Mouse (Mus musculus): ENCODE data around the gene Mfsd2a. TPM values are rescaled to one million over a fixed set of nuclear protein-coding genes. Genes with fewer than 3 reads are reported as not detected.
"Not testable (repeated sequence)": the region's sequence is repeated elsewhere in the genome, so short reads cannot be mapped to it uniquely, and the experiment has no call there.

The Mfsd2a gene
- not detected in 2 replicates for total RNA-seq (2015; ENCODE audit: low replicate concordance)
- not detected in 2 replicates for total RNA-seq (2017; ENCODE audit: low replicate concordance)

DNA sequence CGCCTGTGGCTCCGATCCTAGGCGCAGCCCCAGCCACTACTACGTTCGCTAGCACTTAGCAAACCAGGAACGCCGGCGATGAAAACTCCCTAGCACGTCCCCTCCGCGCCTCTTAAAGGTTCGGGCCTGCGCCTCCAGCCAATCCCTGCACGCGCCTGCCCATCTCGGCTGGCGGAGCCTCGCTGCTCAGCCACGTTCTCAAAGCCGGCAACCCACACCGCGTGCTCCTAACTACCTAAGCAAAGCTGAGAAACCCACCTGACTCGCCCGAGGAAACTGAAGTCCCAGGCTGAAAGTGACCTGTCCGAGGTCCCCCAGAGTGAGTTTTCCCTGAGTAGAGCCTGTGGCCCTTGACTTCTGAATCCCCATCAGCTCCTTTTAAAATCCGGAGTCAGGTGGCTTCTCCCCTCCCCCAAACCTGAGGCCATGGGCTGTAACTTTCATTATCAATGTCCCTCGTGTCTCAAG is at the start of gene Mfsd2a:
Mfsd2a (minus strand) TSS at position 89 of the 468 bp plus-strand sequence.
- ATAC-seq (replicated peaks; ENCODE audit: low FRiP score, poor library complexity, severe bottlenecking), result no peak

DNA sequence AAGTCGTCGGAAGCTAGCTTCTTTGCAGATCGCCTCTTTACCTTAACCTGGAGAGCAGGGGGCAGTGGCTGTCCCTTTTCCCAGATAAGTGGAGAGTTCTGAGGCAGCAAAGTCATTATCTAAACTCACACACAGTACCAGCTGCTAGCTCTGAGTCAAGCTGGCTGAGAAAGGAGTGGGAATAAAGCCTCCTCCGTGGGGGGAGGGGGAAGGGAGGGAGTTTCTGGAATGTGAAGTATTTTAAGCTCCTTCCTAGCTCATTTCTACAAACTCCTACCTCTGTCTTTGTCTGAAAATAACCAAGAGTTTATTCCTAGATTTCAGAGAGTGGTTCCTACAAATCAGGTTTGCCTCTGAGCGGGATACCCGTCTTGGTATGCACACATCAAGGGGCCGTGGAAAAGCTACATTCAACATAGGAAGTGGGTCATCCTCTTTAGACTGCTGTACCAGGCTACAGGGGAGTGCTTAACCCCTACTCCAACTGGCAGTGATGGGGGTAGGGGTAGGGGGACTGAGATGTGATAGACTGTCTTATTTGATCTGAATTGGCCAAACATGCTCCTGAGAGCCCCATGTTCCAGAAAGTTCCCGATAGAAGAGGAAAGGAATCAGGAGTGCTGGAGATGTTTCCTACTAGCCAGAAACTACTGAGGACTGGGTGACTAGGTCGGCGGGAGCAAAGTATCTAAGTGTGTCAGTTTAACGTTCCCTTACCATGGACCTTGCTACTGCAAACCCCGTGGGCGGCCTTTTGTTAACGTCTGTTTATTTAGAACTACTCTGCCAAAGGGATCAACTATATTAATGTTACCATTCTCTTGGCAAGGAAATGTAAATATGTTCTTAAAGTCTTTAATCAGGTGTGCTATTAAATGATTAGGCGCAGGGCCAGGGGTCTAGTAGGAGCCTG is 44.3 kb upstream of the Mfsd2a start:
- no peak for ATAC-seq (replicated peaks; ENCODE audit: low FRiP score, poor library complexity, severe bottlenecking)

DNA sequence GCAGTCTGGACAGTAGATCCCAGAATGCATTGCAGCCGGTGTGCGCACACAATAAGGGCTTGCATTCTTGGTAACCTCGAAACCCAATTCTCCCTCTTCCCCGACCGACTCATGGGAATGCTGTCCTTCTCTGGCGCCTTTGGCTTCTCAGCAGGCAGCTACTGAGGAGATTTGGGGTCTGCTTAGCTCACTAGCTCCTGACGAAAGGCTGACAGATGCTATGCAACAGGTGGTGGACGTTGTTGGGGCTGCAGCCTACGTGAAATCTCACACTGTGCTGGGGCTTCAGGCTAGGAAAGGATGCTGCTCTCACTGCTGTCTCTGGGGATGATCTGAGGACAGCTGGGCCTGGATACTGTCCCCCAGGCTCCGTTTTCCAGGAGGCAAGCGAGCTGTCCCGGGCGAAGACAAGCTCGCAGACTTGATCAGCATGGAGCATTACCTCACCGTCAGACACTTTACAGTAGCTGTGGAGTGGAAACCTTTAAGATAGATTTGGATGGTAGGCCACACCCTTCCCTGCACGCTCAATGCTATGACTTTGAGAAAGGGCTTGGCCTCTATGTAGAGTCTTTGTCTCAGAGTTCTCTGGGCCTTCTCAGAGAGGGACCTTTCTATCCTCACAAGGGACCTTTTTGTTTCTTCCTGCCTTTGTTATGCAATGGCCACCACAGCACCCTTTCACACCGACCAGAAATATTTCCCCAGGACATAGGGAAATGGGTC is 39.8 kb upstream of the Mfsd2a start:
- ATAC-seq (replicated peaks; ENCODE audit: low FRiP score, poor library complexity, severe bottlenecking), result no peak

DNA sequence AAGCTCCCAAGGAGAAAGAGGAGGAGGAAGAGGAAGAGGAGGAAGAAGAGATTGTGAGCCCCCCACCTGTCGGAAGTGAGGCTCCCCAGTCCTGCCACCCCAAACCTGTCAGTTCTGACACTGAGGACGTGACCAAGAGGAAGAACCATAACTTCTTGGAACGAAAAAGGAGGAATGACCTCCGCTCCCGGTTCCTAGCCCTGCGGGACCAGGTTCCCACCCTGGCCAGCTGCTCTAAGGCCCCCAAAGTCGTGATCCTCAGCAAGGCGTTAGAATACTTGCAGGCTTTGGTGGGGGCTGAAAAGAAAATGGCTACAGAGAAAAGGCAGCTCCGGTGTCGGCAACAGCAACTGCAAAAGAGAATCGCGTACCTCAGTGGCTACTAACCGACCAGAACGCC is 39.1 kb upstream of the Mfsd2a start:
- ATAC-seq (replicated peaks; ENCODE audit: low FRiP score, poor library complexity, severe bottlenecking), result no peak

DNA sequence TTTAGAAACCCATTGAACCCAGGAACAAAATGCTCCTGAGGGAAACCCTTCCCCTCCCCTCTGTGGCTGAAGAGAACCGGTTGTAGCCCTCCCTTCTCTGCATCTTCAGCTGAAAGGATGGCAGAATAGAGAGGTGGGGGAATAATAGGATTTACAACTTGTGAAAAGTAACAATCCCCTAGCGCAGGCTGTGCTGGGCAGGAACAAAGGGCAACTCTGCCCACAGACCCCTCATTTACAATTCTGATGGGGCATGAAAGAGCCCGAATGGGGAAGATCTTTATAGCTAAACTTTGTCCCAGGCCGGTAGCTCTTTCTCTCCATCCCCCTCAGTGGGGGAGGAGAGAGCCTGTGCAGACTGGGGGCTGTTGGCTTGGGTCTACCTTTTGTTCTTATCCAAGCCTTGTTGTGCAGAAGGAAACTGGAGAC is 38.3 kb upstream of the Mfsd2a start:
- ATAC-seq (replicated peaks; ENCODE audit: low FRiP score, poor library complexity, severe bottlenecking), result no peak

GRCm38 (mm10) chr4:122998537-122999262 is 37.7 kb upstream of the Mfsd2a start:
- no peak for ATAC-seq (replicated peaks; ENCODE audit: low FRiP score, poor library complexity, severe bottlenecking)

DNA sequence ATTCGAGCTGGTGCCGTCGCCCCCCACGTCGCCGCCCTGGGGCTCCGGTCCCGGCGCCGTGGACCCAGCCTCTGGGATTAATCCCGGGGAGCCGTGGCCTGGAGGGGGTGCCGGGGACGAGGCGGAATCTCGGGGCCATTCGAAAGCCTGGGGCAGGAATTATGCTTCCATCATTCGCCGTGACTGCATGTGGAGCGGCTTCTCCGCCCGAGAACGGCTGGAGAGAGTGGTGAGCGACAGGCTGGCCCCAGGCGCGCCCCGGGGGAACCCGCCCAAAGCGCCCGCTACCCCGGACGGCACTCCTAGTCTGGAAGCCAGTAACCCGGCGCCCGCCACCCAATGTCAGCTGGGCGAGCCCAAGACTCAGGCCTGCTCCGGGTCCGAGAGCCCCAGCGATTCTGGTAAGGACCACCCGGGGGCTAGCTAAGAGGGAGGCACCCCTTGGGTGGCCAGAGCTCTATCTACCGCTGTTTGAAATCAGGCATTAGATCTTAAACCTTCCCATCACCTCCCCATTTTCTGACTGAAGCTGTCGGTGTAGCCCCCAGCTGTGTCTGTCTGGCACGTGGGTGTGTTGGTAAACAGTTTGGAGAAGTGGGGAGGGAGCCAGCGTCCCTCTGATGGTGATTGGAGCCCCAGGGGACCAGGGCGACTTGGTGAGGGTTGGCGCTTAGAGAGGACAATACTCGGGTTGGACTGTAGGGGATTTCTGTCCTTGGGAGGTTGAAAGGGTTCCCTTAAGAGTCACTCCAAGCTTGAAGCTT is 35.8 kb upstream of the Mfsd2a start:
- no peak for ATAC-seq (replicated peaks; ENCODE audit: low FRiP score, poor library complexity, severe bottlenecking)

DNA sequence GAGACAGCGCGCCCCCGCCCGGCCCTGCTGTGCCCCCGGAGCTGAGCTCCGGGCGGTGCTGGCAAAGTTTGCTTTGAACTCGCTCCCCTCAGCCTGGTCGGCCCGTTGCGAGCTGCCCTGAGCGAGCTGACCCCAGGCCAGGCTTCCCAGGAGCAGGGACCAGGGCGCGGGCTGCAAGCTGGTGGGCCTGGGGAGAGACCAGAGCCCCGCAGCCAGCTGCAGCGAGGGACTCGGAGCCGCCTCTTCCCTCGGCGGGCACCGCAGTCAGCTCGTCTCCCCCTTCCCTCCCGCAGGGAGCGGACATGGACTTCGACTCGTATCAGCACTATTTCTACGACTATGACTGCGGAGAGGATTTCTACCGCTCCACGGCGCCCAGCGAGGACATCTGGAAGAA is 35.2 kb upstream of the Mfsd2a start:
- no peak for ATAC-seq (replicated peaks; ENCODE audit: low FRiP score, poor library complexity, severe bottlenecking)

GRCm38 (mm10) chr4:122995404-122996220 is 34.6 kb upstream of the Mfsd2a start, which contains the start of gene Mycl:
TSS of gene Mycl (plus strand) at chr4:122995652.
- peak; percentile 80 for ATAC-seq (replicated peaks; ENCODE audit: low FRiP score, poor library complexity, severe bottlenecking)

- no peak for ATAC-seq (replicated peaks; ENCODE audit: low FRiP score, poor library complexity, severe bottlenecking)
Measured at GRCm38 (mm10) chr4:122992276-122992675, 31.3 kb upstream of the Mfsd2a start.

DNA sequence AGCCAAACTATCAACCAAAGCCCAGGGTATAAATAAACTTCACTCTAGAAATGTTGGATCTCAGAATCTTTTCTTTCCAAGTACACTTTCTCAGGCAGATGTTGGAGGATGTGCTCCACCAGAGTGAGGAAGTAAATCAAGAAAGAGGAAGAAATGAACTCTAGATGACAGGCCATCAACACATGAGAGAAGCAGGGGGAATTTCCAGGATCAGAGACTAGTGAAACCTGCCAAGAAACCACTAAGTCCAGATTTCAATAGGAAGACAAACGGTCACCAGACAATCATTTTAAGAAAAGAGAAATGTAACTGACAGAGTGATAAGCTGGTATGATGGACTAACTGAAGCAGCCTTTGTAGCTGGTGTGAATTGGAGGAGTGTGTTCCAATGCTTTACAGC is 30.2 kb upstream of the Mfsd2a start:
- ATAC-seq (replicated peaks; ENCODE audit: low FRiP score, poor library complexity, severe bottlenecking), result no peak

DNA sequence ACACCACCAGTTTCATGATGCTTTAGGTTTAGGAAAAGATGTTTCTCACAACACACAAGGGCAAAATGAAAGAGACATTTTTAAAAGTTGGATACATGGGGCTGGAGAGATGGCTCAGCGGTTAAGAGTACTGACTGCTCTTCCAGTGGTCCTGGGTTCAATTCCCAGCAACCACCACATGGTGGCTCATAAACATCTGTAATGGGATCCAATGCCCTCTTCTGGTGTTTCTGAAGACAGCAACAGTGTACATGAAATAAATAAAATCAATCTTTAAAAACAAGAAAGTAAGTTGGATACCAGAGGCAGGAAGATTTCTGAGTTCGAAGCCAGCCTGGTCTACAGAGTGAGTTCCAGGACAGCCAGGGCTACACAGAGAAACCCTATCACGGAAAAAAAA is 27.0 kb upstream of the Mfsd2a start:
- not testable (repeated sequence) for ATAC-seq (replicated peaks; ENCODE audit: low FRiP score, poor library complexity, severe bottlenecking)

DNA sequence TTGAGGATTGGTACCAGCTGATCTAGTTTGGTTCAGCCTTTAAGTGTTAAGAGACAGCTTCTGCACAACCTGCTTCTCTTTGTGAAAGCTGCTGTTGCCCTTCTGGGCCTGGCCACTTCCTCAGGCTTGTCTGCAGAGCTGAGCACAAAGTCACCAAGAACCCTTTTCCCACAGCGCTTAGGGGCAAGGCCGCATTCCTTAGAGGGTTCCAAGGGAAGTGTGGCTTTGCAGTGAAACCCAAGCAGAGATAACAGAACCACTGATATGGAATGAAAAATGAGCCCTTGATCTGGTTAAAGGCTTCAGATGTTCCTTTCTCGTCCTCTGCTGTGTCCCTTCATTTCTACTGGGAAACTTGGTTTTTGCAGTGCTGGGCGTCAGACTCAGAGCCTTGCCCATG is 26.4 kb upstream of the Mfsd2a start:
- ATAC-seq (replicated peaks; ENCODE audit: low FRiP score, poor library complexity, severe bottlenecking), result no peak

GRCm38 (mm10) chr4:122985110-122985509 is 24.1 kb upstream of the Mfsd2a start:
- no peak for ATAC-seq (replicated peaks; ENCODE audit: low FRiP score, poor library complexity, severe bottlenecking)

DNA sequence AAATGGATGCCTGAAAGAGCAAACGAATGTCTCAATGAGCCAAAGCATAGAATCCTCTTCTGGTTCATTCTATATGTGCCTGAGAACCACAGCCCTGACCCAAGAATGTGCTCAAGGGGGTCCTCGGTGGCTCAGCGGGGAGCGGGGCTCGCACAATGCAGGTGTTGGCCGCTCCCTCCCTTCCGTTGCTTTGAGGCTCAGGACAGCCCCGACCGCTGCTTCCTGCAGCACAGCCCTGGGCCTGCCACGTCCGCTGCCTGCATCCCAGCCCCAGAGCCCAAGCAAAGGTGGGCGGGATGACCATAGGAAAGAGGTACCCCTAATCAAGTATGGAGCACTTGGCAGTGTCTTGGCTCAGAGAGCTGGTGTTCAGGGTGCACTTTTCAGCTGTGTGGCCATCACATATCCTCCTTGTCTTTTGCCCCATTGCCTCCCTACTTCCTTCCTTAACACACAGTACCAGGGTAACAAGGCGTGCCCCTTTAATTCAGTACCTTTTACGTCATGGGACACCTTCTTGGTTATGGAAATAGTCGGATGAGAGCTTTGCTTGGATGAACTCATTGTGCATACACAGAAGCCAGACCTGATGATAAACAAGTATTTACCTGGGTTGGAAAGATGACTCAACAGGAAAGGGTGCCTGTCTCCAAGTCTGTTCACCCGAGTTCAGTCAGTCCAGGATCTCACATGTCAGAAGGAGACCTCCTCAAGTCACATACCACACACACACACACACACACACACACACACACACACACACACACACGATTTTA is 22.7 kb upstream of the Mfsd2a start:
- ATAC-seq (replicated peaks; ENCODE audit: low FRiP score, poor library complexity, severe bottlenecking), result no peak

DNA sequence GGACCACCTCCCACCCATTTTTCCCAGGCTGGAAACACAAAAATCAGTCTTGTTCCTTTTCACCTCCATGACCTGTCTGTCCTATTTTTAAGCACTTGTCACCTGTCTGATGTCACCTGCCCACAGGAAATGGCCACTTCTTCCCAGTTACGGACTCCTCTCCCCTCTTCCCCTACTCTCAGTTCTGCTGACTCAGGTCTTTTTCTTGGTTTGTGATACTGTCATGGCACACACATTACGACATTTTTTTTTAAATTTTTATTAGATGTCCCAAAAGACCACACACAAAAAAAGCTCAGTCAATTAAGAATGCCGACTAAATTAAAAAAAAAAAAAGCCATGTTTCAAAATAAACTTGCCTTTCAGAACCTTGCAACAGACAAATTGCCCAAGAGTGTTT is 21.5 kb upstream of the Mfsd2a start:
- no peak for ATAC-seq (replicated peaks; ENCODE audit: low FRiP score, poor library complexity, severe bottlenecking)

DNA sequence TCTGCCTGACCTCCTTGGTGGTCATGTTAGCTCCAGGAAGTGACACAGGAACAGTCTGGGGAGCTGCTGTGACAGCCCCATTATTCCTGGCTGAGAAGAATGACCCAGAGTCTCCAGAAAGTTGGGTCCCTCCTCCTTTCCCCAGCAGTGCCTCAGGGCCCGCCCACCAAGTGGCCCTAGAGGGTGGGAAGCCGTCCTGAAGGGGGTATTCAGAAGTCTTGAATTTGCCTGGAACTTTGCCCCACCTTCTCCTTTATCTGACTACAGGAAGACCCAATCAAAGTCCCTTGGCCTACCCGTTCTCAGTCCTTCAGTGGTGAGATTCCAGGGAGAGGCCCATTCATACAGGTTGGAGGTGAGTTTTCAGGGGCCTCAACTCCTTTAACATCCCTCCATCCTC is 20.9 kb upstream of the Mfsd2a start:
- ATAC-seq (replicated peaks; ENCODE audit: low FRiP score, poor library complexity, severe bottlenecking), result no peak

- ATAC-seq (replicated peaks; ENCODE audit: low FRiP score, poor library complexity, severe bottlenecking), result no peak
Measured at GRCm38 (mm10) chr4:122981238-122981637, 20.2 kb upstream of the Mfsd2a start.
